Mouse (Mus musculus) heart, adult 2 months (tissue): ENCODE measurements around the gene Sptbn4. TPM values are rescaled to one million over a fixed set of nuclear protein-coding genes. Genes with fewer than 3 reads are reported as not detected.

Experiments used
- DNase-seq, 2 experiments: peaks; one replicate each; pipeline ENCODE4 v3.0.0; 2021
- H3K27ac ChIP-seq: fragments of 200-600 bp; 2 replicates; pipeline ENCODE4 v1.8.1; 2022
- H3K27me3 ChIP-seq: fragments of 200-500 bp; 2 replicates; pipeline ENCODE4 v1.6.1; 2012; ENCODE audit warnings: mild to moderate bottlenecking, low read length, inconsistent platforms, mixed read lengths; ENCODE audit not compliant: control insufficient read depth, insufficient read depth
- H3K36me3 ChIP-seq: fragments of 200-500 bp; 2 replicates; pipeline ENCODE4 v1.6.1; 2012; ENCODE audit warnings: low read length, inconsistent platforms; ENCODE audit not compliant: control insufficient read depth, insufficient read depth
- H3K4me1 ChIP-seq: fragments of 200-500 bp; 2 replicates; pipeline ENCODE4 v1.6.1; 2011; ENCODE audit warnings: low read length; ENCODE audit not compliant: control insufficient read depth, insufficient read depth
- H3K4me3 ChIP-seq: fragments of 200-600 bp; 2 replicates; pipeline ENCODE4 v1.8.1; 2022
- H3K79me2 ChIP-seq: fragments of 200-500 bp; replicated peaks from 2 replicates; pipeline ENCODE4 v1.6.1; 2012; ENCODE audit warnings: mild to moderate bottlenecking, inconsistent platforms, low read length, moderate library complexity, mixed read lengths; ENCODE audit not compliant: control insufficient read depth, insufficient read depth
- H3K9ac ChIP-seq: fragments of 200-500 bp; 2 replicates; pipeline ENCODE4 v1.6.1; 2012; ENCODE audit warnings: low read depth, mild to moderate bottlenecking, control low read depth, inconsistent platforms, low read length, mixed read lengths
- CTCF ChIP-seq: fragments of 200-600 bp; IDR thresholded peaks from 2 replicates; pipeline ENCODE4 v1.8.1; 2022; ENCODE audit warnings: antibody characterized with exemption, mild to moderate bottlenecking, moderate library complexity
- EP300 ChIP-seq: fragments of 200-500 bp; IDR thresholded peaks from 2 replicates; pipeline ENCODE4 v1.6.1; 2011; ENCODE audit warnings: low read depth, low read length, control low read depth; ENCODE audit not compliant: insufficient read depth
- POLR2A ChIP-seq: fragments of 200-500 bp; IDR thresholded peaks from 2 replicates; pipeline ENCODE4 v1.6.1; 2011; ENCODE audit warnings: mild to moderate bottlenecking, low read depth, low read length, control low read depth; ENCODE audit not compliant: insufficient read depth
- WGBS: fragments of 180-500 bp; shearing (Covaris S2); methylation state at CpG from one replicate; pipeline ENCODE4 v1.1.7; 2018; 5-methylcytosine and 5-hydroxymethylcytosine counted together
- intact Hi-C: fragments of 180-260 bp; cut with DNase I; formaldehyde crosslinking; loops from one replicate; pipeline ENCODE4 v1.15.1; 2025
- polyA plus RNA-seq: library from polyadenylated mRNA; depleted of rRNA; stranded (reverse); fragments of >200 nt; gene quantifications from 2 replicates; pipeline ENCODE4 v1.2.3, GENCODE M21; 2012; rRNA removed
- total RNA-seq, 2 experiments: library from RNA; stranded (reverse); gene quantifications; 2 replicates each; pipeline ENCODE4 v1.2.3; 2021

Sptbn4 gene
- total and polyA plus RNA-seq, 3 experiments: 0.18 to 0.23 (median 0.20) TPM

GRCm38 (mm10) chr7:27310306-27310705 lies 137.2 kb downstream of the Sptbn4 start:
- Histone ChIP-seq H3K4me3 (no peak overlapping the region), H3K79me2 (no peaks in the 10 kb centered on the region), H3K9ac (no peak overlapping the region), H3K27me3 (no peaks in the 10 kb centered on the region), H3K27ac (no peak overlapping the region), H3K36me3 (peaks cover 5% of the 10 kb centered on the region; the same call in 1 of the 2 replicates), H3K4me1 (peaks cover 7% of the 10 kb centered on the region)
- DNase-seq: peak; percentile 73 to 77
- intact Hi-C loops: no loop called here
- 29% methylated on average over 17 of the region's 17 CpGs for WGBS
- TF ChIP-seq POLR2A (no peak), CTCF (no peak; the same call in 1 of the 2 replicates), EP300 (0 out of 2 replicates have a peak, but pooled peaks have one; percentile 26)

- no peaks in the 10 kb centered on the region for H3K27me3 ChIP-seq
- intact Hi-C loops: no loop called here
- peak overlapping the region; percentile 4; the same call in 1 of the 2 replicates for H3K27ac ChIP-seq
- no peak for DNase-seq
- no peak overlapping the region for H3K4me3 ChIP-seq
- WGBS: 67% methylated on average over 3 of the region's 3 CpGs
- no peak overlapping the region for H3K9ac ChIP-seq
- H3K36me3 ChIP-seq: peaks cover 5% of the 10 kb centered on the region; the same call in 1 of the 2 replicates
- no peaks in the 10 kb centered on the region for H3K79me2 ChIP-seq
- TF ChIP-seq EP300 (no peak), CTCF (no peak), POLR2A (no peak)
- peaks cover 7% of the 10 kb centered on the region for H3K4me1 ChIP-seq
These were observed 137.7 kb downstream of the Sptbn4 start for GRCm38 (mm10) chr7:27309832-27310231.

GRCm38 (mm10) chr7:27308821-27309549 lies 138.5 kb downstream of the Sptbn4 start:
- intact Hi-C loops: loop anchor here (1.0 kb wide), 1 partner anchor 21 kb away; no protein-coding TSS in a partner anchor
- H3K27me3 ChIP-seq: no peaks in the 10 kb centered on the region
- no peak overlapping the region for H3K4me3 ChIP-seq
- DNase-seq: no peak
- H3K27ac ChIP-seq: peak overlapping the region; percentile 20
- H3K36me3 ChIP-seq: peaks cover 5% of the 10 kb centered on the region; the same call in 1 of the 2 replicates
- no peaks in the 10 kb centered on the region for H3K79me2 ChIP-seq
- no peak overlapping the region for H3K9ac ChIP-seq
- WGBS: 17% methylated on average over 28 of the region's 28 CpGs
- H3K4me1 ChIP-seq: peaks cover 7% of the 10 kb centered on the region
- TF ChIP-seq EP300 (no peak), POLR2A (no peak), CTCF (no peak)

GRCm38 (mm10) chr7:27307551-27307950 lies 139.9 kb downstream of the Sptbn4 start:
- Histone ChIP-seq H3K4me3 (no peak overlapping the region), H3K4me1 (peaks cover 7% of the 10 kb centered on the region), H3K27ac (no peak overlapping the region), H3K79me2 (no peaks in the 10 kb centered on the region), H3K9ac (no peak overlapping the region), H3K27me3 (no peaks in the 10 kb centered on the region), H3K36me3 (peaks cover 5% of the 10 kb centered on the region; the same call in 1 of the 2 replicates)
- no peak for DNase-seq
- intact Hi-C loops: no loop called here
- 72% methylated on average over 9 of the region's 9 CpGs for WGBS
- TF ChIP-seq EP300 (no peak), POLR2A (no peak), CTCF (peak; percentile 46)

Other genes with a start within 250 kb of the Sptbn4 start
- 1 to 10 TPM; 4.2 to 4.8 TPM for gene Itpkc, start 219.0 kb downstream of the Sptbn4 start, total RNA-seq
- gene Itpkc, start 219.0 kb downstream of the Sptbn4 start, polyA plus RNA-seq: 4.2 and 4.4 TPM in 2 replicates
- 1 to 10 TPM; 7.5 to 8.3 TPM for gene Coq8b, start 214.7 kb downstream of the Sptbn4 start, total RNA-seq
- 11.6 and 19.4 TPM in 2 replicates for gene Coq8b, start 214.7 kb downstream of the Sptbn4 start, polyA plus RNA-seq
- gene Numbl, start 189.3 kb downstream of the Sptbn4 start, total RNA-seq: 1 to 10 TPM; 3.7 to 6.1 TPM
- gene Numbl, start 189.3 kb downstream of the Sptbn4 start, polyA plus RNA-seq: 7.8 and 9.7 TPM in 2 replicates
- gene Ltbp4, start 110.0 kb downstream of the Sptbn4 start, total RNA-seq: 100 to 1,000 TPM; 187 to 221 TPM
- 349 and 374 TPM in 2 replicates for gene Ltbp4, start 110.0 kb downstream of the Sptbn4 start, polyA plus RNA-seq
- gene Shkbp1, start 91.7 kb downstream of the Sptbn4 start, total RNA-seq: 1 to 10 TPM; 4.6 to 7.1 TPM
- 17.3 and 20.2 TPM in 2 replicates for gene Shkbp1, start 91.7 kb downstream of the Sptbn4 start, polyA plus RNA-seq
- gene Gm20479, start 90.3 kb downstream of the Sptbn4 start, total RNA-seq: under 1 TPM in 1 of 2 experiments, not detected in 1; 0.52 TPM
- gene Gm20479, start 90.3 kb downstream of the Sptbn4 start, polyA plus RNA-seq: not detected in 2 replicates
- 10 to 100 TPM; 29.9 to 31.7 TPM for gene Blvrb, start 292 bp upstream of the Sptbn4 start, total RNA-seq
- gene Blvrb, start 292 bp upstream of the Sptbn4 start, polyA plus RNA-seq: 41.7 and 46.2 TPM in 2 replicates
- gene Sertad3, start 26.1 kb upstream of the Sptbn4 start, total RNA-seq: 1 to 10 TPM; 3.5 to 6.2 TPM
- gene Sertad3, start 26.1 kb upstream of the Sptbn4 start, polyA plus RNA-seq: 6.9 TPM in 2 replicates
- gene Sertad1, start 39.2 kb upstream of the Sptbn4 start, total RNA-seq: 10 to 100 TPM in 1 of 2 experiments, 1 to 10 TPM in 1; 7.6 to 10.2 TPM
- 12.2 and 14.0 TPM in 2 replicates for gene Sertad1, start 39.2 kb upstream of the Sptbn4 start, polyA plus RNA-seq
- gene Prx, start 51.6 kb upstream of the Sptbn4 start, total RNA-seq: under 1 TPM; 0.59 to 0.81 TPM
- 0.59 and 0.61 TPM in 2 replicates for gene Prx, start 51.6 kb upstream of the Sptbn4 start, polyA plus RNA-seq
- under 1 TPM; 0.10 to 0.14 TPM for gene Hipk4, start 75.6 kb upstream of the Sptbn4 start, total RNA-seq
- 0.20 and 0.21 TPM in 2 replicates for gene Hipk4, start 75.6 kb upstream of the Sptbn4 start, polyA plus RNA-seq
- 10 to 100 TPM; 22.9 to 30.6 TPM for gene Pld3, start 105.5 kb upstream of the Sptbn4 start, total RNA-seq
- gene Pld3, start 105.5 kb upstream of the Sptbn4 start, polyA plus RNA-seq: 54.8 and 68.1 TPM in 2 replicates
- gene 2310022A10Rik, start 105.5 kb upstream of the Sptbn4 start, total RNA-seq: 10 to 100 TPM; 72.0 to 72.1 TPM
- gene 2310022A10Rik, start 105.5 kb upstream of the Sptbn4 start, polyA plus RNA-seq: 79.5 and 87.4 TPM in 2 replicates
- 100 to 1,000 TPM; 181 to 219 TPM for gene Akt2, start 143.9 kb upstream of the Sptbn4 start, total RNA-seq
- gene Akt2, start 143.9 kb upstream of the Sptbn4 start, polyA plus RNA-seq: 134 and 181 TPM in 2 replicates
- not detected for gene Ttc9b, start 206.2 kb upstream of the Sptbn4 start, total RNA-seq
- gene Ttc9b, start 206.2 kb upstream of the Sptbn4 start, polyA plus RNA-seq: not detected in 2 replicates
- gene Map3k10, start 226.9 kb upstream of the Sptbn4 start, total RNA-seq: 10 to 100 TPM; 20.6 to 21.7 TPM
- gene Map3k10, start 226.9 kb upstream of the Sptbn4 start, polyA plus RNA-seq: 13.5 and 14.6 TPM in 2 replicates
- under 1 TPM; 0.42 to 0.52 TPM for gene Zfp607b, start 241.7 kb upstream of the Sptbn4 start, total RNA-seq
- 0.18 and 0.20 TPM in 2 replicates for gene Zfp607b, start 241.7 kb upstream of the Sptbn4 start, polyA plus RNA-seq